ENCODE assay signal across 10 mouse cellular contexts in genomic region chr3:88912585-88912984, GRCm38 (mm10). TPM values are rescaled to one million over a fixed set of nuclear protein-coding genes. Genes with fewer than 3 reads are reported as not detected.
DNase-seq lines count a peak whose midpoint lies in the region; ATAC-seq and TF ChIP-seq lines count a peak whose summit lies in the region.
"Had no signal": no experiment of that assay in that cellular context is flagged by ENCODE, and none has a peak within 500 bp of the region (broad histone marks: within the 10 kb centered on the region; RNA-seq: fewer than 3 reads in every experiment).

No protein-coding gene starts in this region.

- peaks cover 40% of the 10 kb centered on the region for H3K36me3 ChIP-seq in heart, embryonic 11.5 days (ENCODE audit: control insufficient read depth, insufficient read depth, low read length)
- peaks cover 46% of the 10 kb centered on the region for H3K36me3 ChIP-seq in C2C12 (ENCODE audit: control insufficient read depth, insufficient read depth)
- H3K36me3 ChIP-seq in forebrain, embryonic 13.5 days (ENCODE audit: poor library complexity, severe bottlenecking): peaks cover 51% of the 10 kb centered on the region
- peaks cover 26% of the 10 kb centered on the region for H3K36me3 ChIP-seq in liver, embryonic 14.5 days (replicated peaks; ENCODE audit: control insufficient read depth, insufficient read depth, low read depth)

- no peak overlapping the region for H3ac ChIP-seq in C2C12 (ENCODE audit: control insufficient read depth, insufficient read length, low read depth)

- H3K4me1 ChIP-seq in heart, embryonic 11.5 days (ENCODE audit: control insufficient read depth, insufficient read depth, low read length): peaks cover 6% of the 10 kb centered on the region; the same call in 1 of the 2 replicates
- H3K4me1 ChIP-seq in forebrain, embryonic 13.5 days: peaks cover 16% of the 10 kb centered on the region
- H3K4me1 ChIP-seq in liver, embryonic 14.5 days (replicated peaks; ENCODE audit: control insufficient read depth in 2 of 2, insufficient read depth in 2 of 2, low read length in 1 of 2): peaks cover 3 to 9% of the 10 kb centered on the region in 2 experiments; a peak in 1 of 4 replicates

- TF ChIP-seq CTCF in C2C12 (IDR thresholded peaks at IDR 0.05; ENCODE audit: control insufficient read depth, insufficient read depth, insufficient read length): no peak
- no peak for TF ChIP-seq CTCF in liver, embryonic 14.5 days (IDR thresholded peaks at IDR 0.05; ENCODE audit: low read depth)
- TF ChIP-seq CTCF in gastrocnemius, adult 2 months (IDR thresholded peaks at IDR 0.05): no peak

- intact Hi-C loops in gastrocnemius, adult 2 months (cut with DNase I): no loop called here

- H3K79me2 ChIP-seq in C2C12 (ENCODE audit: control insufficient read depth, insufficient read depth): peaks cover 22% of the 10 kb centered on the region

- H3K27ac ChIP-seq in heart, embryonic 11.5 days (ENCODE audit: low read depth, low read length): no peak overlapping the region
- no peak overlapping the region for H3K27ac ChIP-seq in forebrain, embryonic 13.5 days
- H3K27ac ChIP-seq in liver, embryonic 14.5 days: no peak overlapping the region
- no peak overlapping the region for H3K27ac ChIP-seq in gastrocnemius, adult 2 months
- H3K27ac ChIP-seq: macrophage had no signal

- peaks cover 6% of the 10 kb centered on the region for H3K79me3 ChIP-seq in C2C12 (ENCODE audit: low read depth)

- DNase-seq in heart, postnatal 4 days: no peak
- DNase-seq in liver, embryonic 14.5 days (ENCODE audit: low read depth in 3 of 3, low spot score in 3 of 3): no peak
- DNase-seq in retina, postnatal 1 day: no peak
- DNase-seq in gastrocnemius, adult 2 months: no peak
- no peak for DNase-seq in left cerebral cortex, adult 11 months (ENCODE audit: low spot score)
- DNase-seq: adrenal gland, postnatal 36 days had no signal

- H3K27me3 ChIP-seq in heart, embryonic 11.5 days (ENCODE audit: control insufficient read depth, insufficient read depth, low read length): no peaks in the 10 kb centered on the region
- H3K27me3 ChIP-seq in C2C12 (ENCODE audit: control insufficient read depth, insufficient read depth, insufficient read length): no peaks in the 10 kb centered on the region
- no peaks in the 10 kb centered on the region for H3K27me3 ChIP-seq in forebrain, embryonic 13.5 days
- H3K27me3 ChIP-seq in liver, embryonic 14.5 days (ENCODE audit: control insufficient read depth, insufficient read depth, low read length): no peaks in the 10 kb centered on the region

- no peak overlapping the region for H3K9ac ChIP-seq in heart, embryonic 11.5 days (ENCODE audit: low read depth, low read length)
- H3K9ac ChIP-seq in forebrain, embryonic 13.5 days: no peak overlapping the region; the same call in 1 of the 2 replicates
- H3K9ac ChIP-seq in liver, embryonic 14.5 days (replicated peaks): no peak overlapping the region

- 89% methylated on average over 7 of the region's 7 CpGs for WGBS in heart, embryonic 11.5 days (ENCODE audit: insufficient replicate concordance)
- 92% methylated on average over 7 of the region's 7 CpGs for WGBS in forebrain, embryonic 13.5 days
- 78% methylated on average over 7 of the region's 7 CpGs for WGBS in liver, embryonic 14.5 days (ENCODE audit: insufficient replicate concordance)

- peak overlapping the region; percentile 60 for H3K4me2 ChIP-seq in heart, embryonic 11.5 days
- peak overlapping the region; percentile 82 for H3K4me2 ChIP-seq in forebrain, embryonic 13.5 days
- H3K4me2 ChIP-seq in liver, embryonic 14.5 days (ENCODE audit: low read depth): peak overlapping the region; percentile 92

- H3K4me3 ChIP-seq in heart, embryonic 11.5 days (ENCODE audit: low read depth, low read length): peak overlapping the region; percentile 58; the same call in 1 of the 2 replicates
- no peak overlapping the region for H3K4me3 ChIP-seq in C2C12 (ENCODE audit: insufficient read depth, poor library complexity, severe bottlenecking)
- peak overlapping the region; percentile 74 for H3K4me3 ChIP-seq in forebrain, embryonic 13.5 days
- H3K4me3 ChIP-seq in liver, embryonic 14.5 days (ENCODE audit: insufficient read depth in 1 of 2, low read depth in 2 of 2, low read length in 2 of 2): peak overlapping the region in 1 of 2 experiments; percentile 76; a peak in 1 of 4 replicates
- H3K4me3 ChIP-seq in gastrocnemius, adult 2 months: no peak overlapping the region

- TF ChIP-seq EP300 in liver, embryonic 14.5 days (IDR thresholded peaks at IDR 0.05; ENCODE audit: low read depth): no peak

- no peak for ATAC-seq in heart, embryonic 11.5 days (replicated peaks; ENCODE audit: insufficient number of reproducible peaks, low FRiP score, low TSS enrichment)
- ATAC-seq in forebrain, embryonic 13.5 days: no peak
- ATAC-seq in liver, embryonic 14.5 days (ENCODE audit: insufficient read depth): no peak

- no peaks in the 10 kb centered on the region for H3K9me3 ChIP-seq in heart, embryonic 11.5 days (replicated peaks; ENCODE audit: control insufficient read depth, low read length)
- no peaks in the 10 kb centered on the region for H3K9me3 ChIP-seq in forebrain, embryonic 13.5 days (replicated peaks)
- H3K9me3 ChIP-seq in liver, embryonic 14.5 days (ENCODE audit: control insufficient read depth, low read length): no peaks in the 10 kb centered on the region

TF ChIP-seq in C2C12, 6 proteins besides CTCF, POLR2A, EP300 and RAD21:
- peak; percentile 46 for TF ChIP-seq USF1 (IDR thresholded peaks at IDR 0.05; ENCODE audit: low read depth)
- no peak for TF ChIP-seq CEBPB (IDR thresholded peaks at IDR 0.05; ENCODE audit: low read depth)

RNA-seq across cellular contexts. Expression of gene Msto1, which starts 1.2 kb away (rescaled TPM):
- polyA plus RNA-seq in heart, embryonic 11.5 days (2014; fragmentation: Nextera tagmentation; extraction: Ambion mirVana): 56.9 and 67.0 TPM in 2 replicates
- 10 to 100 TPM; 28.5 to 29.9 TPM for total RNA-seq in heart, postnatal 4 days (2021)
- polyA plus RNA-seq in C2C12 (2012; fragmentation: generic; extraction: Trizol): 52.0 TPM
- polyA plus RNA-seq in forebrain, embryonic 13.5 days (2015; fragmentation: Nextera tagmentation; extraction: Ambion mirVana): 40.3 and 48.5 TPM in 2 replicates
- 9.7 and 10.4 TPM in 2 replicates for polyA plus RNA-seq in liver, embryonic 14.5 days (2012; rRNA removed)
- 12.0 and 13.1 TPM in 2 replicates for polyA plus RNA-seq in liver, embryonic 14.5 days (2014; fragmentation: Nextera tagmentation; extraction: Ambion mirVana)
- 1 to 10 TPM; 7.0 to 8.6 TPM for total RNA-seq in gastrocnemius, adult 2 months (2021)

RNA-seq across cellular contexts. Expression of gene Ash1l, which starts 37.8 kb away (rescaled TPM):
- 14.1 and 18.0 TPM in 2 replicates for polyA plus RNA-seq in heart, embryonic 11.5 days (2014; fragmentation: Nextera tagmentation; extraction: Ambion mirVana)
- total RNA-seq in heart, postnatal 4 days (2021): 10 to 100 TPM; 42.0 to 46.8 TPM
- polyA plus RNA-seq in C2C12 (2012; fragmentation: generic; extraction: Trizol): 5.4 TPM
- polyA plus RNA-seq in forebrain, embryonic 13.5 days (2015; fragmentation: Nextera tagmentation; extraction: Ambion mirVana): 21.8 and 24.4 TPM in 2 replicates
- polyA plus RNA-seq in liver, embryonic 14.5 days (2012; rRNA removed): 2.3 and 3.2 TPM in 2 replicates
- 3.6 TPM in 2 replicates for polyA plus RNA-seq in liver, embryonic 14.5 days (2014; fragmentation: Nextera tagmentation; extraction: Ambion mirVana)
- total RNA-seq in gastrocnemius, adult 2 months (2021): 10 to 100 TPM; 34.2 to 35.6 TPM

RNA-seq across cellular contexts. Expression of gene Dap3, which starts 38.4 kb away (rescaled TPM):
- polyA plus RNA-seq in heart, embryonic 11.5 days (2014; fragmentation: Nextera tagmentation; extraction: Ambion mirVana): 147 and 150 TPM in 2 replicates
- 100 to 1,000 TPM; 102 to 114 TPM for total RNA-seq in heart, postnatal 4 days (2021)
- 123 TPM for polyA plus RNA-seq in C2C12 (2012; fragmentation: generic; extraction: Trizol)
- 139 and 145 TPM in 2 replicates for polyA plus RNA-seq in forebrain, embryonic 13.5 days (2015; fragmentation: Nextera tagmentation; extraction: Ambion mirVana)
- 26.0 and 55.2 TPM in 2 replicates for polyA plus RNA-seq in liver, embryonic 14.5 days (2012; rRNA removed)
- polyA plus RNA-seq in liver, embryonic 14.5 days (2014; fragmentation: Nextera tagmentation; extraction: Ambion mirVana): 102 and 114 TPM in 2 replicates
- 10 to 100 TPM; 65.5 to 79.9 TPM for total RNA-seq in gastrocnemius, adult 2 months (2021)

Comparison
In these comparisons a context has a peak if more than half of its experiments do, and no peak if none do; other contexts are left out.
1. H3K4me3 ChIP-seq: peak in heart, embryonic 11.5 days (single experiment) and forebrain, embryonic 13.5 days (single experiment); none in C2C12 (single experiment) and gastrocnemius, adult 2 months (single experiment).
2. Peak in every context shown above with its lines, with median percentiles within 50 percentile points of each other: H3K4me2 ChIP-seq.